Mouse (Mus musculus) forebrain, embryonic 12.5 days (tissue): Measurements from ENCODE around the gene Mrgprb2. TPM values are rescaled to one million over a fixed set of nuclear protein-coding genes. Genes with fewer than 3 reads are reported as not detected.

Experiments used
- ATAC-seq: fragments of 200-750 bp; cut with Nextera tagmentation; 2 replicates; pipeline ENCODE4 v1.8.0; 2017; ENCODE audit warnings: moderate TSS enrichment; ENCODE audit not compliant: low FRiP score
- H3K27ac ChIP-seq: fragments of 300-500 bp; sonication (generic); 2 replicates; pipeline ENCODE4 v1.5.1; 2016; ENCODE audit warnings: mild to moderate bottlenecking
- H3K27me3 ChIP-seq: fragments of 300-500 bp; sonication (generic); 2 replicates; pipeline ENCODE4 v1.6.1; 2016; ENCODE audit warnings: mild to moderate bottlenecking
- H3K36me3 ChIP-seq: fragments of 300-500 bp; sonication (generic); replicated peaks from 2 replicates; pipeline ENCODE4 v1.6.1; 2016; ENCODE audit warnings: mild to moderate bottlenecking
- H3K4me1 ChIP-seq: fragments of 300-500 bp; sonication (generic); 2 replicates; pipeline ENCODE4 v1.6.1; 2016
- H3K4me2 ChIP-seq: fragments of 300-500 bp; sonication (generic); 2 replicates; pipeline ENCODE4 v1.6.1; 2016; ENCODE audit warnings: mild to moderate bottlenecking, moderate library complexity
- H3K4me3 ChIP-seq: fragments of 300-500 bp; sonication (generic); replicated peaks from 2 replicates; pipeline ENCODE4 v1.5.1; 2016; ENCODE audit warnings: mild to moderate bottlenecking
- H3K9ac ChIP-seq: fragments of 300-500 bp; sonication (generic); 2 replicates; pipeline ENCODE4 v1.6.1; 2016; ENCODE audit warnings: mild to moderate bottlenecking
- H3K9me3 ChIP-seq: fragments of 300-500 bp; sonication (generic); 2 replicates; pipeline ENCODE4 v1.6.1; 2016
- polyA plus RNA-seq: library from polyadenylated mRNA; unstranded; fragments of >200 nt; fragmentation: Nextera tagmentation; extraction: Ambion mirVana; gene quantifications from 2 replicates; pipeline ENCODE4 v1.2.1, GENCODE M21; 2016

Mrgprb2 gene
- polyA plus RNA-seq = not detected in 2 replicates

DNA sequence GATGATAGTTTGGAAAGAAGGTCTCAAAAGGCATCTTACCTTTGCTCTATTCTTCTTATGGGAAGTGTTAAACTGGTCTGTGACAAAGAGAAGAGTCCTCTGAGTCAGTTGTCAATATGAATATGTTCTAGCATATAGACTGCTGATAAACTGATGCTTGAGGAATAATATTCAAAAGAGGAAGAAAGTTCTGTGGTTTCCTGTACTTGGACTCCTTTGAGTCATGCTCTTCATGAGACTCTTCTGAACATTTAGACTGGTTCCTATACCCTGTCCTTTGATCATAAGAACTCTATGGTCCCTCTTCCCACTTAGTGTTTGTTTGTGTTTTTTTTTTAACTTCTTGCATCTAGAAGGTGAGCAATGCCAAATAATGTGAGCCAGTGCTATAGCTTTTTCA, at the start of gene Mrgprb2:
TSS of gene Mrgprb2 (minus strand) at position 101 of the 400 bp plus-strand sequence.
- Histone ChIP-seq H3K4me2 (no peak within 1 kb of the TSS), H3K4me1 (no peaks in the 10 kb centered on the region), H3K27me3 (no peaks in the 10 kb centered on the region), H3K36me3 (no peaks in the 10 kb centered on the region), H3K27ac (no peak within 1 kb of the TSS), H3K4me3 (no peak within 1 kb of the TSS), H3K9ac (no peak within 1 kb of the TSS), H3K9me3 (peaks cover 5% of the 10 kb centered on the region; the same call in 1 of the 2 replicates)
- ATAC-seq = no peak

Other genes with a start within 250 kb of the Mrgprb2 start
- not detected in 2 replicates for gene Mrgprb8, start 169.6 kb downstream of the Mrgprb2 start, polyA plus RNA-seq
- not detected in 2 replicates for gene Mrgprb1, start 101.7 kb downstream of the Mrgprb2 start, polyA plus RNA-seq
- not detected in 2 replicates for gene Mrgprx2, start 58.8 kb downstream of the Mrgprb2 start, polyA plus RNA-seq
- not detected in 2 replicates for gene Mrgprb3, start 85.7 kb upstream of the Mrgprb2 start, polyA plus RNA-seq
- gene Zdhhc13, start 230.9 kb upstream of the Mrgprb2 start, polyA plus RNA-seq = 38.9 and 39.5 TPM in 2 replicates